31 mouse cellular contexts compared by ENCODE assay signal in the genomic region with DNA sequence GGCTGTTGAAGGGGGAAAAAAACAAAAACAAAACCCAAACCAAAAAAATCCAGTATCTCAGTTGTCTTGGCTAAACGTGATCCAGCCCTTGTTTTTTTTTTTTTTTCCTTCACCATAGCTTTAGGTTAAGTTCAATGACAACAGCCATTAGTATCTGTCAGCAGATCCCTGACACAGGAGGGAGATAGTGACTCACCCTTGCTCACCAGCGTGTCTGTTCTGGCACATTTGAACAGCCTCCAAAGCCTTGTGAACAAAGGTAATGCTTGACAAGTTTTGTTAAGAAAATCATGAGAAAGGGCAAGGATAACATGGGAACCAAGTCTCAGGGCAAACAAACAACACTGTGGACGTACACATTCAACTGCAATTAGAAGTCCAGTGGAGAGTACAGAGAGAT.
DNase-seq lines count a peak whose midpoint lies in the region; ATAC-seq lines count a peak whose summit lies in the region.
"Had no signal": no experiment of that assay in that cellular context is flagged by ENCODE, and none has a peak within 500 bp of the region (broad histone marks: within the 10 kb centered on the region; RNA-seq: fewer than 3 reads in every experiment).

No protein-coding gene starts in this region.

- peak; percentile 12 for DNase-seq in embryo, embryonic 10 days (ENCODE audit: low spot score)
- no peak for DNase-seq in embryo, embryonic 10.5 days (ENCODE audit: low spot score)
- DNase-seq in heart, adult 8-10 months (ENCODE audit: low spot score) = no peak
- DNase-seq in kidney, adult 9 months = no peak
- DNase-seq: adrenal gland, postnatal 25 days; cerebellum, adult 18-20 months; cerebellum, postnatal 10 days; gastrocnemius, postnatal 25 days; kidney, adult 2 months; kidney, postnatal 10 days; layer of hippocampus, adult 9-11 months; liver, embryonic 13.5 days; lung, adult 18-20 months; lung, postnatal 4 days; right cerebral cortex, postnatal 4 days; thymus, adult 2 months; thymus, postnatal 36 days had no signal

- no peaks in the 10 kb centered on the region for H3K27me3 ChIP-seq in heart, embryonic 12.5 days (replicated peaks)
- H3K27me3 ChIP-seq in kidney, embryonic 15.5 days = no peaks in the 10 kb centered on the region
- H3K27me3 ChIP-seq: hindbrain, embryonic 12.5 days; intestine, embryonic 15.5 days; limb, embryonic 15.5 days; liver, embryonic 13.5 days; midbrain, embryonic 13.5 days; neural tube, embryonic 13.5 days had no signal

- peak overlapping the region; percentile 77 for H3K27ac ChIP-seq in heart, embryonic 12.5 days (ENCODE audit: poor library complexity, severe bottlenecking)
- no peak overlapping the region for H3K27ac ChIP-seq in kidney, embryonic 15.5 days
- H3K27ac ChIP-seq: hindbrain, embryonic 12.5 days; hindbrain, postnatal 0 days; intestine, embryonic 15.5 days; limb, embryonic 10.5 days; limb, embryonic 15.5 days; liver, embryonic 13.5 days; midbrain, embryonic 13.5 days; neural tube, embryonic 13.5 days had no signal

- no peak overlapping the region for H3K4me2 ChIP-seq in heart, embryonic 12.5 days
- no peak overlapping the region for H3K4me2 ChIP-seq in kidney, embryonic 15.5 days
- H3K4me2 ChIP-seq: hindbrain, embryonic 12.5 days; intestine, embryonic 15.5 days; limb, embryonic 15.5 days; liver, embryonic 13.5 days; midbrain, embryonic 13.5 days; neural tube, embryonic 13.5 days had no signal

- H3K4me1 ChIP-seq in heart, embryonic 12.5 days (replicated peaks) = peaks cover 18% of the 10 kb centered on the region
- no peaks in the 10 kb centered on the region for H3K4me1 ChIP-seq in kidney, embryonic 15.5 days
- H3K4me1 ChIP-seq: hindbrain, embryonic 12.5 days; intestine, embryonic 15.5 days; limb, embryonic 15.5 days; liver, embryonic 13.5 days; midbrain, embryonic 13.5 days; neural tube, embryonic 13.5 days had no signal

- 17% methylated on average over 3 of the region's 3 CpGs for WGBS in heart, embryonic 12.5 days
- WGBS in kidney, embryonic 15.5 days = 27% methylated on average over 3 of the region's 3 CpGs

- no peaks in the 10 kb centered on the region for H3K36me3 ChIP-seq in heart, embryonic 12.5 days
- H3K36me3 ChIP-seq in kidney, embryonic 15.5 days = no peaks in the 10 kb centered on the region
- H3K36me3 ChIP-seq: hindbrain, embryonic 12.5 days; intestine, embryonic 15.5 days; limb, embryonic 10.5 days; limb, embryonic 15.5 days; liver, embryonic 13.5 days; midbrain, embryonic 13.5 days; neural tube, embryonic 13.5 days had no signal

- no peaks in the 10 kb centered on the region for H3K9me3 ChIP-seq in heart, embryonic 12.5 days (replicated peaks)
- no peaks in the 10 kb centered on the region for H3K9me3 ChIP-seq in kidney, embryonic 15.5 days (replicated peaks)
- H3K9me3 ChIP-seq: hindbrain, embryonic 12.5 days; intestine, embryonic 15.5 days; limb, embryonic 10.5 days; limb, embryonic 15.5 days; liver, embryonic 13.5 days; midbrain, embryonic 13.5 days; neural tube, embryonic 13.5 days had no signal

- H3K4me3 ChIP-seq in heart, embryonic 12.5 days = no peak overlapping the region
- no peak overlapping the region for H3K4me3 ChIP-seq in kidney, embryonic 15.5 days (replicated peaks)
- H3K4me3 ChIP-seq: hindbrain, embryonic 12.5 days; intestine, embryonic 15.5 days; limb, embryonic 10.5 days; limb, embryonic 15.5 days; liver, embryonic 13.5 days; midbrain, embryonic 13.5 days; neural tube, embryonic 13.5 days had no signal

- H3K9ac ChIP-seq in heart, embryonic 12.5 days = no peak overlapping the region
- H3K9ac ChIP-seq in kidney, embryonic 15.5 days = no peak overlapping the region
- H3K9ac ChIP-seq: hindbrain, embryonic 12.5 days; intestine, embryonic 15.5 days; limb, embryonic 15.5 days; liver, embryonic 13.5 days; midbrain, embryonic 13.5 days; neural tube, embryonic 13.5 days had no signal

- ATAC-seq in heart, embryonic 12.5 days (ENCODE audit: insufficient number of reproducible peaks, low FRiP score) = no peak
- ATAC-seq in kidney, embryonic 15.5 days (replicated peaks; ENCODE audit: low FRiP score) = 0 out of 2 replicates have a peak, but pooled peaks have one; percentile 64
- ATAC-seq in megakaryocyte, adult 5-6 weeks (ENCODE audit: poor library complexity, severe bottlenecking) = no peak
- ATAC-seq: activated CD4-positive, CD25-positive, alpha-beta regulatory T cell, adult 4 months; CD4-positive, CD25-positive, alpha-beta regulatory T cell, adult 4 months; forebrain, embryonic 14.5 days; hindbrain, postnatal 0 days; intestine, embryonic 15.5 days; lung, postnatal 0 days; midbrain, embryonic 13.5 days had no signal
